Mouse (Mus musculus): Measurements from ENCODE around the gene Nfic. TPM values are rescaled to one million over a fixed set of nuclear protein-coding genes. Genes with fewer than 3 reads are reported as not detected.

Nfic gene
- polyA plus RNA-seq, 1 experiment from 2014 or later = 35.0 TPM

- peak overlapping the region; percentile 55 for H3K9ac ChIP-seq (replicated peaks)
- H3K4me1 ChIP-seq = peaks cover 67% of the 10 kb centered on the region
Observed at GRCm38 (mm10) chr10:81427327-81427726, 28.1 kb downstream of the Nfic start.

GRCm38 (mm10) chr10:81426897-81427296 is 28.5 kb downstream of the Nfic start:
- WGBS = under 1% methylated on average over 32 of the region's 38 CpGs
- Histone ChIP-seq H3K4me2 (peak overlapping the region; percentile 81), H3K4me3 (replicated peaks) (peak overlapping the region; percentile 46), H3K4me1 (peaks cover 66% of the 10 kb centered on the region), H3K36me3 (no peaks in the 10 kb centered on the region), H3K9ac (replicated peaks) (peak overlapping the region; percentile 55), H3K27me3 (replicated peaks) (peaks cover 13% of the 10 kb centered on the region), H3K9me3 (replicated peaks) (no peaks in the 10 kb centered on the region), H3K27ac (replicated peaks) (0 out of 2 replicates have a peak overlapping the region, but pooled peaks have one; percentile 23)
- no peak for ATAC-seq (ENCODE audit: low FRiP score)

More at GRCm38 (mm10) chr10:81427327-81427726, 28.1 kb downstream of the Nfic start:
- Histone ChIP-seq H3K36me3 (no peaks in the 10 kb centered on the region), H3K9me3 (replicated peaks) (no peaks in the 10 kb centered on the region), H3K4me3 (replicated peaks) (peak overlapping the region; percentile 46), H3K4me2 (peak overlapping the region; percentile 81), H3K27me3 (replicated peaks) (peaks cover 13% of the 10 kb centered on the region), H3K27ac (replicated peaks) (no peak overlapping the region)
- WGBS = 39% methylated on average over 3 of the region's 3 CpGs
- no peak for ATAC-seq (ENCODE audit: low FRiP score)

- no peaks in the 10 kb centered on the region for H3K9me3 ChIP-seq (replicated peaks)
- H3K4me3 ChIP-seq (replicated peaks) = peak overlapping the region; percentile 46
- H3K27ac ChIP-seq (replicated peaks) = 0 out of 2 replicates have a peak overlapping the region, but pooled peaks have one; percentile 57
- H3K4me1 ChIP-seq = peaks cover 59% of the 10 kb centered on the region
- H3K4me2 ChIP-seq = peak overlapping the region; percentile 81
- no peaks in the 10 kb centered on the region for H3K36me3 ChIP-seq
- 1% methylated on average over 21 of the region's 33 CpGs for WGBS
- ATAC-seq (ENCODE audit: low FRiP score) = no peak
- H3K27me3 ChIP-seq (replicated peaks) = peaks cover 13% of the 10 kb centered on the region
- H3K9ac ChIP-seq (replicated peaks) = peak overlapping the region; percentile 55
Observed at GRCm38 (mm10) chr10:81426081-81426671, 29.3 kb downstream of the Nfic start.

- 29% methylated on average over 8 of the region's 10 CpGs for WGBS
- Histone ChIP-seq H3K36me3 (no peaks in the 10 kb centered on the region), H3K9me3 (replicated peaks) (no peaks in the 10 kb centered on the region), H3K27ac (replicated peaks) (peak overlapping the region; percentile 57; the same call in 1 of the 2 replicates), H3K4me1 (peaks cover 55% of the 10 kb centered on the region), H3K4me3 (replicated peaks) (peak overlapping the region; percentile 46; the same call in 1 of the 2 replicates), H3K9ac (replicated peaks) (peak overlapping the region; percentile 55; the same call in 1 of the 2 replicates), H3K27me3 (replicated peaks) (peaks cover 13% of the 10 kb centered on the region), H3K4me2 (peak overlapping the region; percentile 81)
- ATAC-seq (ENCODE audit: low FRiP score) = no peak
Observed at GRCm38 (mm10) chr10:81425236-81425850, 30.1 kb downstream of the Nfic start.

GRCm38 (mm10) chr10:81424246-81425051 is 31.0 kb downstream of the Nfic start:
- peak overlapping the region; percentile 57 for H3K27ac ChIP-seq (replicated peaks)
- 0 out of 2 replicates have a peak overlapping the region, but pooled peaks have one; percentile 9 for H3K4me3 ChIP-seq (replicated peaks)
- H3K4me1 ChIP-seq = peaks cover 52% of the 10 kb centered on the region
- H3K9me3 ChIP-seq (replicated peaks) = no peaks in the 10 kb centered on the region
- H3K36me3 ChIP-seq = peaks cover 7% of the 10 kb centered on the region; the same call in 1 of the 2 replicates
- H3K4me2 ChIP-seq = peak overlapping the region; percentile 81
- no peak overlapping the region for H3K9ac ChIP-seq (replicated peaks)
- ATAC-seq (ENCODE audit: low FRiP score) = peak; percentile 6; the same call in 1 of the 2 replicates
- 5% methylated on average over 25 of the region's 25 CpGs for WGBS
- H3K27me3 ChIP-seq (replicated peaks) = peaks cover 13% of the 10 kb centered on the region

GRCm38 (mm10) chr10:81423476-81424245 is 31.8 kb downstream of the Nfic start:
- H3K27ac ChIP-seq (replicated peaks) = peak overlapping the region; percentile 57
- peaks cover 13% of the 10 kb centered on the region for H3K27me3 ChIP-seq (replicated peaks)
- H3K9ac ChIP-seq (replicated peaks) = no peak overlapping the region
- H3K4me1 ChIP-seq = peaks cover 51% of the 10 kb centered on the region
- H3K9me3 ChIP-seq (replicated peaks) = no peaks in the 10 kb centered on the region
- H3K4me2 ChIP-seq = peak overlapping the region; percentile 81
- peaks cover 12% of the 10 kb centered on the region; the same call in 1 of the 2 replicates for H3K36me3 ChIP-seq
- WGBS = 75% methylated on average over 4 of the region's 4 CpGs
- no peak overlapping the region for H3K4me3 ChIP-seq (replicated peaks)
- ATAC-seq (ENCODE audit: low FRiP score) = no peak

- 72% methylated on average over 3 of the region's 3 CpGs for WGBS
- no peak overlapping the region for H3K4me2 ChIP-seq
- no peak for ATAC-seq (ENCODE audit: low FRiP score)
- no peak overlapping the region for H3K9ac ChIP-seq (replicated peaks)
- H3K9me3 ChIP-seq (replicated peaks) = no peaks in the 10 kb centered on the region
- H3K4me1 ChIP-seq = peaks cover 54% of the 10 kb centered on the region
- H3K36me3 ChIP-seq = peaks cover 12% of the 10 kb centered on the region; the same call in 1 of the 2 replicates
- no peak overlapping the region for H3K4me3 ChIP-seq (replicated peaks)
- H3K27ac ChIP-seq (replicated peaks) = no peak overlapping the region
- peaks cover 6% of the 10 kb centered on the region for H3K27me3 ChIP-seq (replicated peaks)
Observed at GRCm38 (mm10) chr10:81422661-81423217, 32.7 kb downstream of the Nfic start.

- H3K4me2 ChIP-seq = no peak overlapping the region
- peaks cover 56% of the 10 kb centered on the region for H3K4me1 ChIP-seq
- no peaks in the 10 kb centered on the region for H3K9me3 ChIP-seq (replicated peaks)
- WGBS = 86% methylated on average over 6 of the region's 6 CpGs
- H3K9ac ChIP-seq (replicated peaks) = no peak overlapping the region
- H3K36me3 ChIP-seq = peaks cover 12% of the 10 kb centered on the region; the same call in 1 of the 2 replicates
- peaks cover under 1% of the 10 kb centered on the region for H3K27me3 ChIP-seq (replicated peaks)
- no peak for ATAC-seq (ENCODE audit: low FRiP score)
- no peak overlapping the region for H3K27ac ChIP-seq (replicated peaks)
- no peak overlapping the region for H3K4me3 ChIP-seq (replicated peaks)
Observed at GRCm38 (mm10) chr10:81422191-81422590, 33.2 kb downstream of the Nfic start.

GRCm38 (mm10) chr10:81421797-81422100 is 33.7 kb downstream of the Nfic start:
- H3K4me3 ChIP-seq (replicated peaks) = no peak overlapping the region
- no peaks in the 10 kb centered on the region; the same call in 1 of the 2 replicates for H3K27me3 ChIP-seq (replicated peaks)
- no peaks in the 10 kb centered on the region for H3K9me3 ChIP-seq (replicated peaks)
- H3K4me2 ChIP-seq = no peak overlapping the region
- peaks cover 56% of the 10 kb centered on the region for H3K4me1 ChIP-seq
- peaks cover 12% of the 10 kb centered on the region; the same call in 1 of the 2 replicates for H3K36me3 ChIP-seq
- no peak overlapping the region for H3K9ac ChIP-seq (replicated peaks)
- H3K27ac ChIP-seq (replicated peaks) = no peak overlapping the region
- ATAC-seq (ENCODE audit: low FRiP score) = no peak
- WGBS = 83% methylated on average over 5 of the region's 5 CpGs

- H3K27me3 ChIP-seq (replicated peaks) = no peaks in the 10 kb centered on the region; the same call in 1 of the 2 replicates
- peaks cover 12% of the 10 kb centered on the region; the same call in 1 of the 2 replicates for H3K36me3 ChIP-seq
- 80% methylated on average over 4 of the region's 4 CpGs for WGBS
- no peak overlapping the region for H3K27ac ChIP-seq (replicated peaks)
- peaks cover 56% of the 10 kb centered on the region for H3K4me1 ChIP-seq
- no peak overlapping the region for H3K4me2 ChIP-seq
- no peak overlapping the region for H3K4me3 ChIP-seq (replicated peaks)
- ATAC-seq (ENCODE audit: low FRiP score) = no peak
- no peak overlapping the region for H3K9ac ChIP-seq (replicated peaks)
- no peaks in the 10 kb centered on the region for H3K9me3 ChIP-seq (replicated peaks)
Observed at GRCm38 (mm10) chr10:81421041-81421796, 34.2 kb downstream of the Nfic start.
